Mouse (Mus musculus): ENCODE data around the gene Trmt10a.

The Trmt10a gene

DNA sequence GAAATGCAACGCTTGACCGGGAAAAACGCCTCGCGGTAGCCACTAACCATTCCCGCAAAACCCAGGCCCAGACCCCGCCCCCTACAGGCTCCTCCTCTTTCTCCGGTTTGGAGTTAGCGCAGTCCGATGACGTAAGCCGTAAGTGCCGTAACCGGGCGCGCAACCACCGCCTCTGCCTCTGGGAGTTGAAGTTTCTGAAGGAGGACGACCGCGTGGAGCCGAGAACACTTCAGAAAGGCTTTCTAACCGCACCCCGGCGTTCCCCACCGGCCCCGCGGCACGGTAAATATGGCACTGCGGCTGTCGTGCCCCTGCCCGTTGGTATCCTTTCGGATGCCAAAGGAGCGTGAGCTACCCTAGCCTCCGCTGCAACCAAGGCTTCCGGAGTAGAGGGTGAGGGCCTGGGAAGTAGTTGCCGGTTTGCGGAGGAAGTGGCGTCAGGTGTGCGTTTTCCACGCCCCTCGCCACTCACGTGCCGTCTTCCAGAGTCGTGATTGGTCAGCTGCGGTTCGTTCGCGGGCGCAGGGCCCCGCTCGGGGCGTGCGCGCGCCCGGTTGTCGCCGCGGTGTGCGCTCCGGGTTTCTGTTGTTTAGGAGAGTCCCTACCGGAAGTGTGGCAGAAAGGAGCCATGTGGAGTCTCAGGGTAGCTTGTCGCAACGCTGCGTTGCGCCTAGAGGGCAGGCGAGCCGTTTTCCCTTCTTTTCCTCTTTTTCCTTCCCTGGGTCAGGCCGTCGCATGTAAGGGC lies at the start of gene Trmt10a:
Trmt10a (plus strand) TSS at position 134 of the 745 bp plus-strand sequence.
- DNase-seq (ENCODE audit: low read depth), result peak; percentile 96

DNA sequence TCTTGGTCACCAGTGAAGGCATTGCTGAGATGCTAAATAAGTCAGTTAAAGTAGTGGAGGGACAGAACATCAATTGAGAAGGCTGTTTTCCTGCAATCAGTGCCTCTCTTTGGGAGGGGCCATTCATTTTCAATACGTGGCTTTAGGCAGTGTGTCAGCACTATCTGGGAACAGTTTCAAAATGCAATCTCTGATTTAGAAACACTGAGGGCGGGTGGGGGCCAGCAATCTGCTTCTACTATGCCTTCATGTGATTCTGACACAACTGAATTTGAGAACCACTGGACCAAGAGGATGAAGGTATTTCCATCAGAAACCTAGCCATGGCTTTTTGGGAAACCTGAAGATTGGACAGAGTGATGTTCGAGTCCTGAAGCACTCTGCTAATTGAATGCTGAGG lies 47.9 kb upstream of the Trmt10a start:
- DNase-seq (ENCODE audit: low read depth), result no peak

DNA sequence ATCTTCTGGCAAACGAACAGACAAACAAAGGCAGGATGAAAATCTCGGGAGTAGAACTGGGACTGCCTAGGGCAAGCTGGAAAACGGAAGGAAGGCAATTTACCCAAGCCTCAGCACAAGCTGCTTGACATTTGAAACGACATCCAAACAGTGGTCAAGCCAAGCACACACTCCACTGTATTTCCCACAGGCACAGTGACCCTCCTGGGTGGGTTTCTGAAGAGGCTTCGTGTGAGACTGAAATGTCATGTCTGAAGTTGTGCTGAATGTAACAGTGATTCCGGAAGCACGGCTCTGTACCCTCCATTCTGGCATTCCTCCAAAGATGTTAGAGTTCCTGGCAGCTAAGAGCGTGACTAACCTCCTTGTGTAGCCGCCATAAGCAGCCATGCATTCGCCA lies 47.5 kb upstream of the Trmt10a start:
- no peak for DNase-seq (ENCODE audit: low read depth)

DNA sequence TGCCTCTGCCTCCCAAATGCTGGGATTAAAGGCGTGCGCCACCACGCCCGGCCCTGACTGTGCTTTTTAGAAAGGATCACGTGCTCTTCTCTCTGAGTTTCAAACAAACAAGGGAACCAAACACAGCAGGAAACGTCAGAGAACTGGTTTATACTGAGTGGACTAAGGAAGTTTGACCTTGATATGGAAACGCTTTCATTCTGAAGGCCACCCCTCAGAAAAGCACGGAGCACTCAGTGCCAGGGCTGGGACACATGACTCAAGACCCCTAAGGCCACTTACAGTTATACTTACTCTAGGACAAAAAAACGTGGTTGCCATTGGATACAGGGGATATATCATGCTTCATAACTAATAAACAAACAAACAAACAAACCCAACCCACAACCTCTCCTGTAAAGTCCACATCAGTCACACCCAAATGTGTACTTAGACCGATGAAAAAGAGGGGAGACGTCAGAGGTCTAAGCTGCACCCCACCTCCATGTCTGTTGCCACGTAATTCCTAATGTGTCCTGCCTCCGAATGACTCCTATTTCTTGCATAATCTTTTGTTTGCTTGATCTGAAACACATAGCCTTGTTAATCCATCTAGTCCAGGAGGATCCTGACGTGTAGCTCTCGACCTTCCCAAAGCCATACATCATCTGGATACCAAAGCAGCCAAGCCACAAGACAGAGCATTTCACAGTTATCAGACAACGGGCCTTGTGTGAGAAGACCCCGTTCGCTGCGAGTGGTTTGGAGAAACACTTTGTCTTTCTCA lies 46.8 kb upstream of the Trmt10a start:
- DNase-seq (ENCODE audit: low read depth), result no peak

DNA sequence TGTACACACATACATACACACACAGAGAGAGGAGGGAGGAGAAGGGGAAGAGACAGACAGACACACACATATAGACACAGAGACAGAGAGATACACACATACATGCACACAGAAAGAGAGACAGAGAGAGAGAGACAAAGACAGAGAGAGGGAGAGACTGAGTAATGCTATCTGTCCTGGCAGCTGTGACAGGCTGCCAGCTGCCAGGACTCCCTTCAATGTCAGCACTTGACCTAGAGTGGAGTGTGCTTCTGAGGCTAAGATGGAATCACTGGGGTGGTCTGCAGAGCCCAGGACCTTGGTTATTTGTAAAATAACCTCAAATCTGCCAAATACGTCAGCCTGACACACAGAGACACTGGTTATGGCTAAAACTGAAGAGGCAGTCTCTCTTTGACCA lies 45.5 kb upstream of the Trmt10a start:
- DNase-seq (ENCODE audit: low read depth), result no peak

DNA sequence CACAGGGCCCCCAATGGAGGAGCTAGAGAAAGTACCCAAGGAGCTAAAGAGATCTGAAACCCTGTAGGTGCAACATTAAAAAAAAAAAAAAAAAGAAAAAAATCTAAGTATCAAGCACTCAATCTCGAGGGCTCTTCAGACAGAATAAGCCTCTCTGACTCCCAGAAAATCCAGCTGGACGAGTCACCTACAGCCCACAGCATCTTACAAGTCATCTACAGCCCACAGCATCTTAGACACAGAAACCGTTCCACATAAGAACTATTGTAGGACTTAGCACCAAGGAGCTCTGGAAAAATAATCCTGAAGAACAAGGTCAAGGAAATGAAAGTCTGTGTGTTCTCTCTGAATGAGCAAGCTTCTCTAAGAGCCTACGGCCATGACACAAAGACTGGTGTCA lies 41.3 kb upstream of the Trmt10a start:
- no peak for DNase-seq (ENCODE audit: low read depth)

DNA sequence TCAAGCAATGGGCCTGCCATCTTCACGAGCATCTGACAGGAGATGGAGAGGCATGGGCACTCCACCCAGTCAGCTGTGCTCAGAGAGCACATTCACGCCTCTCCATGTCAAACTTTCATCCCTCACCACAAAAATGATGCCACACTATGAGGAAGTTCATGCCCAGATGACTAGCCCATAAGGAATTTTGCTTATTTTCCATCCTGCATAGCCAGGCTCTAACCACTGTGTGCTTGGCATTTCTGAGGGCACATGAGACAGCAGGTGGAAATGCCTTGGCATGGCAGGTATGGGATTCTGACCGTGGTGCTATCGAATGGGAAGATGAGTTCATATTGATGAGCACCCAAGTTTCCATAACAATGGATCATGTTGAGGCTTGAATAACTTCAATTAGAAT lies 39.6 kb upstream of the Trmt10a start:
- no peak for DNase-seq (ENCODE audit: low read depth)

DNA sequence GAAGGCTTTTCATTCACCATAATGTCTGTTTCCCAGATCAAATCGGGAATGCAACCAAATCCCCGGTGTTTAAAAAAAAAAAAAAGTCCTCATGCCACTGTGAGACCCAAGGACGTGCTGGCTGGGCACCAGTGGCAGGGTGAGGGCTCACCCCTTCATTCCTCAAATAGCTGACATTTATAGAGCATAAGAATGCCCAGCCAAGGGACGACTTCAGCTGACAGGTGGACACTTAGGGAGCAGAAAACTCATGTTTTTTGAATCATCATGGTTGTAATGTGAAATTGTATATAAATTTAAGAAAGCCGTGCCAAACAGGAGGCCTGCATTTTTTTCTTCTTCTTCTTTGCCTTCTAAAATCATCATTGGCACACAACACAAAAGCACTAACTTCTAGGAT lies 38.2 kb upstream of the Trmt10a start:
- no peak for DNase-seq (ENCODE audit: low read depth)

DNA sequence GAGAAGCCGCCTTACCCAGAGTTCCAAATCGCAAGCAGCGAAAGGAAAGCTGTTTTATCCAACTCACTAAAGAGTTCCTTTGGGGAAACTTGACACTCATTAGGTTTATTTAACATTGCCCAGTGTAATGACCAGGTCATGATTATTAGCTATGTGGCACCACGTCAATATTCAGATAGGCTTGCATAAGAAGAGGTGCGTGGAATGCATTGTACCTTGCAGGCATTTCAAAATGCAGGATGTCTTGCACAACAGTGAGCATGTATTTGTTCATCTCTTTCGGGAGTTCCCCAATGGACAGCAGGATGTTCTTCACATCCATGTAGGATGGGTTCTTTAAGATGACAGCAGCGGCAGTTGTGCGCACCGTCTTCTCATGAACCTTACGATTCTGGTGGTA lies 36.4 kb upstream of the Trmt10a start:
- DNase-seq (ENCODE audit: low read depth), result no peak

DNA sequence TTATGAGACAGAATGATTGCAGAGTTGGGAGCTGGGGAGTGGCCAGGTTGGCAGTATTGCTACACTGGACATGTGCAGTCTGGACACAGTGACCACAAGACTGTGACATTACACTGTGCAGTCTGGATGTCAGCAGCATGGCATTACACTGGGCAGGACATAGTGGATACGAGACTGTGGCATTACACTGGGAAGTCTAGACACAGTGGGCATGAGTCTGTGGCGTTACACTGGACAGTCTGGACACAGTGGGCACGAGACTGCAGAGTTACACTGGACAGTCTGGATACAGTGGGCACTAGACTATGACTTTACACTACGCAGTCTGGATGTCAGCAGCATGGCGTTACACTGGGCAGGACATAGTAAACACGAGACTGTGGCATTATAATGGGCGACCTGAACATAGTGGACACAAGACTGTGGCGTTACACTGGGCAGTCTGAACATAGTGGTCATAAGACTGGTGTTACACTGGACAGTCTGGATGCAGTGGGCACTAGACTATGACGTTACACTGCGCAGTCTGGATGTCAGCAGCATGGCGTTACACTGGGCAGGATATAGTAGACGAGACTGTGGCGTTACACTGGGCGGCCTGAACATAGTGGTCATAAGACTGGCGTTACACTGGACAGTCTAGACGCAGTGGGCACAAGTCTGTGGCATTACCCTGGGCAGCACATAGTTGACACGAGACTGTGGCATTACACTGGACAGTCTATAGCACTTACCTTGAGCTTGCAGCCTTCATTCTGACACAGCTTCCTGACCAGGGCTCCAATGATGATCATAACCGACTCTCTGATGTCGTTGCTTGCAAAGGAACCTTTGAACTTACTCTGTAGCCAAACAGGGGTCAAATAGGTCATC lies 32.1 kb upstream of the Trmt10a start:
- DNase-seq (ENCODE audit: low read depth), result no peak

DNA sequence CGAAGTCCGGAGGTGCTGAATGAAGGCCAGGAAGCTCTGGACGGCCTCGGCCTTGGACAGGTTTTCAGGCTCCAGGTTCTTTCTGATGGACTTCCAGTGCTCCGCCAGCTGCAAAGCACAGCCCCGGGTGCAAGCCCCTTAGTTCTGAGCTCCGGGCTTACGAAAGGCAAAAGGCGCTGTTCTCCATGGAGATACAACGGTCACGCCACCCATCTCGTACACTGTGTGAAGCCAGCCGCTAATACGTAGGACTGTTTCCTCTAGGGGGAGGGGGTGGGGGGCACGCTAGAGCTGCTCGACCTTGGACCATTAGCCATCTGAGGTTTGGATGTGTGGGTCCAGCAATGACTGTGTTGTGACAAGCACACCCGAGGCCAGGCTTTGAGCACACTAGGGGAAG lies 29.1 kb upstream of the Trmt10a start:
- no peak for DNase-seq (ENCODE audit: low read depth)

DNA sequence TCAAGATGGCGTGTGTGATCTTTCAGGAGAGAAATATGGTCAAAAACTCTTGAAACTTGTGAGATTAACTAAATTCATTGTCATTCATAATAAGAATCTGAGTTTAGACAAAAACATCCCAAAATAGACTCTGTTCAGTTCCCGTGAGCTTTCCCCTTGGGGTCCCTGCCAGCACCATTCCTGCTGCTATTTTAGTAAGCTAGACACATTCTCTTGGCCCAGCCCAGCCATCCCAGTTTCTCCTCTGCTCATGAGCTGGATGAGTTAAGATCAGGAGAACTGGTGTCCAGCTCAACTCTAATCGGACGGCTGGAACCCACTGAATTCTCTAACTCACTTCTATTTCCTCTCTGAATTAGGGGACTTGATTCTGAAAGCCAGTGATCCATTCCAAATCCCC lies 26.4 kb upstream of the Trmt10a start:
- DNase-seq (ENCODE audit: low read depth), result no peak

DNA sequence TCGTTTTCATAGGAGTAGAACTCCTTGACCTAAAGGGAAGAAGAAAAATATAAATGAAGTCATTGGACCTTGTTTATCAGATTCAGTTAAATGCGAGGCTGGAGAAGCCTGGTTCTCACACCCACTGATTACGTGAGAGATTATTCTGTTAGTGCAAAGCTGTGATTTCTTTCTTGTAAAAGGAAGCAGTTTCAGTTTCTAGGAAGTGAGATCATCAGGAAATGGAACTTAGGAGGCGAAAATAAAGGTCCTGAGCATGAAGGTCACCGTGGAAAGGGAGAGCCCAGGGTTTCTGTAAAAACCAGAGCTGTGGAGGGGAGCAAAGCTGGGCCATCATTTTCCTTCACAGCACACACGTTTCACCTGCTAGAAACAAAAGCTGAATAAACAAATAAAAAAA lies 24.9 kb upstream of the Trmt10a start:
- no peak for DNase-seq (ENCODE audit: low read depth)

DNA sequence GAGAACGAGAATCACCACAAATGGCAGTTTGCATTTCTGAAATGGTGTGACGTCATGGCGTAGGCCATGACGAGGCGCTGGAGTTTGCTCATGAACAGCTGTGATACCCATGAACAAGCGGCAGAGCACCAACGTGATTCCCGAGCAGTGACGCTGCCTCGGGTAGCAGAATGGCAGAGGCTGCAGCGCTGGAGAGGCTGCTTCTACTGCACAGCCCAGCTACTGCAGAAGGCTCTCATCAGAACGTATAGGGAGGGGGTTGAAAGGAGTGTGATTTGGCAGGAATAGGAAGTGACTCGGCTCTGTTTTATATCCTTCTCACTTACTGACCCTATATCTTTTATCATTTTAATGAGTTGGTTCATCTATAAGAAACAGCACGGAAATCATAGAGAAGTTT lies 24.4 kb upstream of the Trmt10a start:
- no peak for DNase-seq (ENCODE audit: low read depth)

DNA sequence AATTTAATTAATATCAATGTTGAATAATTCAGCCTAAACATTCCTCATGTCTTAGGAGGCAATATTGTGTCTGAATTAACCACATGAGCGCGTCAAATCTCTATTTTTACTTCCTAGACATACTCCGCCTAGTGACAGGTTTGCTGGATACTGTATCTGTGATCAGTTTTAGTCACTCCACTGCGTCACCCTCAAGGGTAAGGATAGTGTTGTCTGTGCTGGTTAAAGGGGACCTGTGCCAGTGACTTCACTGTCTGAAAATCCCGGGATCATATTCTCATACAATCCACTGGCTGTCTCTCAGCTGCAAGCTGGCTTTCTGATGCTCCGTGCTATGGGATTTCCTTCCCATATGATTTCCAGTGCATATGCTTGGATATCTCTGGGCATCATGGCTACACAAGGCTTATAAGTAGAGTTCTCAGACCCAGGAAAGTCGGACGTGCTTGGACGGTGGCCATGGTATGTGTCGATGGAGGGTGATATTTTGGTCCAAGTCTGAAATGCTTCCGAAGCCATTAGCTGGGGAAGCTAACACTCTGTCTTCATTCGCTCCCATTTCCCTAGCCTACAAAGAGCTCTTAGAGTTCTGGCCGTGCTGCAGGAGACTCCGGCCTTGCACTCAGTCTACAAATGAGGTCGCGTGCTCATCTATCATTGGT lies 23.7 kb upstream of the Trmt10a start:
- no peak for DNase-seq (ENCODE audit: low read depth)

DNA sequence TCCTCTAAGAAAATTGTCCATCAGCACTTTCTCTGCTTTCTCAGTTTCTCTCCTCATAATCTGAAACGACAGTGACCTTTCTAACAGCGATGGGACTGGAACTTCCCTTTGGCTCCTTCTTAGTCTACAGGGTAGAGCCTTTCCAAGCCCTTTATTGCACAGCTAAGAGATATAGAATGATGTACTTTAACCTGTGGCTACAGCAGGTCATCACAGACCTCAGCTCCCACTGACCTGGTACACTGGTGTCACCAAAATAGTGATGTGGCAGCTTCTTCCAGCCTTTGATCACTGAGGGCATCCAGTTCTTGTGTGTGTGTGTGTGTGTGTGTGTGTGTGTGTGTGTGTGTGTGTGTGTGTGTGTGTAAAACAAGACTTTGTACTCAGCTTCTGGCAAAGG lies 21.8 kb upstream of the Trmt10a start:
- DNase-seq (ENCODE audit: low read depth), result no peak

DNA sequence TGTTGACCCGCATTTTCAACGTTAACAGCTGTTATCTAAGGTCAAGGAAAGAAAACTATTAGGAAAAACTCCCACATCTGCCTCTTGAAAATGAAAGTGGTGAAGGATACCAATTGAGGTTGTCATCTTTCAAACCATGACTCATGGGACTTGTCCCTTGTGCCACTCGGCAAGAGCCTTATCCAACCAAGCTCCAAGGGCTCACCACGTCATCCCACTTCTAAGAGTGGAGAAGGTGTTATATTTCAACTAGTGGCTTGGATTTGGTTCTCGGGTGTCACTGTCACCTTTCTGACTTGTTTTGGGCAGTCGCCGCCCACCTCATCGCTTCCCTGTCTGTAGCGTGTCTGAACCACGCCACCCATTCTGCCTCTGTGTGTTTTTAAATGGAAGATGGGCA lies 19.4 kb upstream of the Trmt10a start:
- DNase-seq (ENCODE audit: low read depth), result no peak

DNA sequence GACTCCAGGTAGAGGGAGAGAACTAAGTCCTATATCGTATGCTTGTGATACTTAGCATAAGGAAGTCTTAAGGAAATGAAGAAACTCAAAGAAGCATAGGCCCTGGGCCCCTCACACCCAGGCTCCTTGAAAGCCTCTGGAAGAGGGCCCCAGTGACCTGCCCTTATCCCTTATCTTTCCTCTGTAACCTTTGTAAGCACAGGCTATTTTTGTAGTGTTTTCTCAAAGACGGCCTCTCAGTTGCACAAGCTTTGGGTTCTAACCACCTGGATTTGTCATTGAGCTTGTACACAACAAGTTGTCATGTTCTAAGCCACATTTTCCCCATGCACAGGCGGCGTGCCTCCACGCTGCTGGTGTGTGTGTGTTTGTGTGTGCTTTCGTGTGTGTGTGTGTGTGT lies 14.1 kb upstream of the Trmt10a start:
- no peak for DNase-seq (ENCODE audit: low read depth)

DNA sequence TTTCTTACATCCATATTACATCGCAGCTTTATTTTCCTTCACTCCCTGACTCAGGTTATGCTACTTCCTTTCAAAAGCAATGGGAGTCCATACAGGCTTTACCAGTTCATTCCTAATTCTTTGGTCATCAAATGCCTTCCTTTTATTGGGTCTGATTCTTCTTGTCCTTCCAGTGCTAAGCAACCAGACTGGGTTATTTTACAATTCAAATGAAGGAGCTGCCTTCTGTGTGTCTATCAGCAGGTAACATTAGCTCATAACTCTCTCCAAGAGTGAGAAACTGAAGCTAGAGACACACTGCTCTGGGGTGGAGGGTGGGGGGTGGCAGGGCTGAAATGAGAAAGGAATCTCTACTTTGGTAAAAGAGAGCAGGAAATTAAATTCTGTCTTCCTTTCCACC lies 12.6 kb upstream of the Trmt10a start:
- no peak for DNase-seq (ENCODE audit: low read depth)

DNA sequence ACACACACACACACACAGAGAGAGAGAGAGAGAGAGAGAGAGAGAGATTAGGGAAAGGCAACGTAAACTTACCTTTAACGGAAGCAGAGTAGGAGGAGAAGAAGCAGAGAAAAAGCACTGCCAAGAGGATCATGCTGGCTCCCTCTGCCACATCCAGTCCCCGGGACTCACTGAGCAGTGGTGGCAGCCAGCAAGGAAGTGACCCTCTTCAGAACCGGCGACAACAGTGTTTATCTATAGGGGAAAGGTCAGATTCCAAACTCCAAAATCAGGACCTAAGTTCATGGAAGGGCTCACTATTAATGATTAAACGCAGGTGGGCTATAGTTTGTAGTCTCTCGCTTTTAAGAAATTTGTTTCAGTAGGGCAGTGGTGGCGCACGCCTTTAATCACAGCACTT lies 12.1 kb upstream of the Trmt10a start:
- no peak for DNase-seq (ENCODE audit: low read depth)

DNA sequence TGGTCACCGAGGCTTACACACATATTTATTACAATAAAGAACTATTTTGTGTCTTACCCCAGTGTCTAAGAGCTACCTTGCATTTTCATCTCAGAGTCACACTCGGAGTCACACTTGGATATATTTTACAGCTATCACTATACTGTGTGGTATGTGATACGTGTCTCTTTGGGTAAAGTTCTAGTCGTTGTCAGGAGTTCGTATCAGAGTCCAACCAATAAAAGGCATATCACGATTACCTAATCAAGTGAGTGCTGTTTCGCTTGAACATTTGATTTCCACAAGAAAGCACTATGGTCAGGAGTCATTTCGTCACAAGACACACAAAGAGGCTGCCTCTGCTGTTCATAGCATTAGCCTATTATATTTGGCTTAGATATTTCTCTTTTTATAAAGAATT lies 9.8 kb upstream of the Trmt10a start:
- DNase-seq (ENCODE audit: low read depth), result no peak

DNA sequence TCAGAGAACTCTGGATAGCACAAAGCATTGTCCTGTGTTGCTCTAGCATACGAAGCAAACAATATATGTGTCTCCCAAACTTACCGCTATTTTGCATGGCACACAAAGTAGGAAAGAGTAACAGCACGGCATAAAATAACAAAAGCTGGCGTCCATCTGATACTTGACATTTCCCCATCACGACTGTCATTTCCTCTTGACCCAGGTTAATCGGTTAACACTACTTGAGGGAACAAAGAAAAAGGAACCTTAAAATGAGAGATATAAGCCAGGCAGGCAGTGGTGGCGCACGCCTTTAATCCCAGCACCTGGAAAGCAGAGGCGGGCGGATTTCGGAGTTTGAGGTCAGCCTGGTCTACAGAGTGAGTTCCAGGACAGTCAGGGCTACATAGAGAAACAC lies 9.3 kb upstream of the Trmt10a start:
- DNase-seq (ENCODE audit: low read depth), result no peak
